Mouse (Mus musculus) intestine, embryonic 16.5 days (tissue): ENCODE data around the gene 4930507D05Rik. TPM values are rescaled to one million over a fixed set of nuclear protein-coding genes. Genes with fewer than 3 reads are reported as not detected.

ENCODE experiments used
- ATAC-seq: fragments of 200-750 bp; cut with Nextera tagmentation; 2 replicates; pipeline ENCODE4 v1.8.0; 2017; ENCODE audit warnings: moderate TSS enrichment, moderate library complexity
- H3K27ac ChIP-seq: fragments of 300-500 bp; sonication (generic); 2 replicates; pipeline ENCODE4 v1.5.1; 2014; ENCODE audit warnings: mild to moderate bottlenecking, low read length
- H3K27me3 ChIP-seq: fragments of 300-500 bp; sonication (generic); replicated peaks from 2 replicates; pipeline ENCODE4 v1.6.1; 2014; ENCODE audit warnings: low read length, control low read depth, mixed read lengths; ENCODE audit not compliant: control insufficient read depth, insufficient read depth
- H3K36me3 ChIP-seq: fragments of 300-500 bp; sonication (generic); 2 replicates; pipeline ENCODE4 v1.6.1; 2014; ENCODE audit warnings: low read length, control low read depth; ENCODE audit not compliant: control insufficient read depth, insufficient read depth
- H3K4me1 ChIP-seq: fragments of 300-500 bp; sonication (generic); 2 replicates; pipeline ENCODE4 v1.6.1; 2014; ENCODE audit warnings: low read length, control low read depth, mixed read lengths; ENCODE audit not compliant: control insufficient read depth, insufficient read depth
- H3K4me2 ChIP-seq: fragments of 300-500 bp; sonication (generic); 2 replicates; pipeline ENCODE4 v1.6.1; 2014; ENCODE audit warnings: low read depth, low read length, control low read depth
- H3K4me3 ChIP-seq: fragments of 300-500 bp; sonication (generic); 2 replicates; pipeline ENCODE4 v1.5.1; 2014; ENCODE audit warnings: mild to moderate bottlenecking, low read length
- H3K9ac ChIP-seq: fragments of 300-500 bp; sonication (generic); 2 replicates; pipeline ENCODE4 v1.6.1; 2014; ENCODE audit warnings: low read depth, low read length
- H3K9me3 ChIP-seq: fragments of 300-500 bp; sonication (generic); 2 replicates; pipeline ENCODE4 v1.6.1; 2016; ENCODE audit warnings: low read length, control low read depth; ENCODE audit not compliant: control insufficient read depth
- WGBS: fragments of 180-500 bp; shearing (Covaris S2); extraction: QIAGEN DNeasy Blood & Tissue Kit; methylation state at CpG from one replicate; pipeline ENCODE4 v1.1.7; 2014; 5-methylcytosine and 5-hydroxymethylcytosine counted together
- polyA plus RNA-seq: library from polyadenylated mRNA; unstranded; fragments of >200 nt; fragmentation: Nextera tagmentation; extraction: Ambion mirVana; gene quantifications from 2 replicates; pipeline ENCODE4 v1.2.1, GENCODE M21; 2015

The 4930507D05Rik gene
- polyA plus RNA-seq, 1 experiment from 2014 or later: 0.45 TPM

DNA sequence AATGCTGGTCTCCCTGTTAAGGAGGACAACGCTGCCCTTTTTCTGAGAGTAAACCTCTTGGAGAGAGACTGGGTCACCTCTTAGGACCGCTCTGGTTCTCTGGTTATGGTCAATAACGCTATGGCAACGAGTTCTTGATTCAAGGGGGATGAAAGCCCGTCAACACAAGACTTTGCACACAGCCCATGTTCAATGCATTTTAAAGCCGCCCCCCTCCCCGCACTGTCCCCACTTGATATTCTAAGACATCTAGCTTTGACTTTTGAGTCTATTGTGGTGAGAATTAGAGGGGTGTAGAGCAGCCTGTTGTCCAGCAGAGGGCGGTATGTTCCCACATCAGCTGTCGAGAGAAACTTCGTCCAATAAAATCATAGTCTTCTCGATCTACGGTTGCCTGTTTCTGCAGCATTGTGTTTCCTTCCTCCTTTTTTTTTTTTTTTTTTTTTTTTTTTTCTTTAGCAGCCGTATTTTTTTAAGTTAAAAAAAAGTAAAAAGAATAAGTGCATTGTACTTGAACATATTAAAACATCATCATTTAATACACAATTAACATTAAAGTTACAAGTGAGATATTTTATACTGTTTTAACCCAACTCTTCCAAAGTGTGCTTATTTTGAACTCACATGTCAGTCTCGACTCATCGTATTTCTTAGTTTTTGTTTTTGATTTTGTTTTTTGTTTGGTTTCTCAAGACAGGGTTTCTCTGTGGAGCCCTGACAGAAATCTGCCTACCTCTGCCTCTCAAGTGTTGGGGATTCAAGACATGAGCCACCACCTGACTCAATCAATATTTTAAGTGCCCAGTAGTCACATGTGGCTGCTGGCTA, 51.0 kb downstream of the 4930507D05Rik start:
- Histone ChIP-seq H3K27me3 (no peaks in the 10 kb centered on the region), H3K4me2 (no peak overlapping the region), H3K27ac (no peak overlapping the region), H3K4me3 (no peak overlapping the region), H3K4me1 (no peaks in the 10 kb centered on the region), H3K9ac (no peak overlapping the region), H3K9me3 (no peaks in the 10 kb centered on the region), H3K36me3 (no peaks in the 10 kb centered on the region)
- ATAC-seq: peak; percentile 24
- 25% methylated on average over 15 of the region's 15 CpGs for WGBS

Other genes starting within 250 kb of the 4930507D05Rik start
- 86.3 and 92.1 TPM in 2 replicates for gene Tspan15, start 218.2 kb upstream of the 4930507D05Rik start, polyA plus RNA-seq
- 0.98 and 1.2 TPM in 2 replicates for gene Tacr2, start 197.1 kb upstream of the 4930507D05Rik start, polyA plus RNA-seq
- gene Hk1, start 69.6 kb upstream of the 4930507D05Rik start, polyA plus RNA-seq: 25.5 and 27.6 TPM in 2 replicates
- 45.8 and 56.1 TPM in 2 replicates for gene Hkdc1, start 27.0 kb upstream of the 4930507D05Rik start, polyA plus RNA-seq
- 29.3 and 33.2 TPM in 2 replicates for gene Supv3l1, start 249 bp downstream of the 4930507D05Rik start, polyA plus RNA-seq
- gene Vps26a, start 37.3 kb downstream of the 4930507D05Rik start, polyA plus RNA-seq: 135 and 143 TPM in 2 replicates
- gene Srgn, start 78.0 kb downstream of the 4930507D05Rik start, polyA plus RNA-seq: 15.1 and 15.5 TPM in 2 replicates
- 23.0 and 27.3 TPM in 2 replicates for gene Kif1bp, start 129.0 kb downstream of the 4930507D05Rik start, polyA plus RNA-seq
- 15.5 and 17.0 TPM in 2 replicates for gene Ddx21, start 152.8 kb downstream of the 4930507D05Rik start, polyA plus RNA-seq
- 94.5 and 96.3 TPM in 2 replicates for gene Ddx50, start 201.7 kb downstream of the 4930507D05Rik start, polyA plus RNA-seq